Mouse (Mus musculus) ES-E14 (cell line): Measurements from ENCODE around the gene Brd4.

Experiments
- HCFC1 ChIP-seq: IDR thresholded peaks from 2 replicates; pipeline ENCODE4 v1.6.1; 2012; ENCODE audit warnings: low read length, inconsistent platforms, borderline replicate concordance; ENCODE audit not compliant: insufficient read depth
- ZC3H11A ChIP-seq: IDR thresholded peaks from 2 replicates; pipeline ENCODE4 v1.6.1; 2012; ENCODE audit warnings: low read depth, mild to moderate bottlenecking, inconsistent platforms, low read length, borderline replicate concordance

DNA sequence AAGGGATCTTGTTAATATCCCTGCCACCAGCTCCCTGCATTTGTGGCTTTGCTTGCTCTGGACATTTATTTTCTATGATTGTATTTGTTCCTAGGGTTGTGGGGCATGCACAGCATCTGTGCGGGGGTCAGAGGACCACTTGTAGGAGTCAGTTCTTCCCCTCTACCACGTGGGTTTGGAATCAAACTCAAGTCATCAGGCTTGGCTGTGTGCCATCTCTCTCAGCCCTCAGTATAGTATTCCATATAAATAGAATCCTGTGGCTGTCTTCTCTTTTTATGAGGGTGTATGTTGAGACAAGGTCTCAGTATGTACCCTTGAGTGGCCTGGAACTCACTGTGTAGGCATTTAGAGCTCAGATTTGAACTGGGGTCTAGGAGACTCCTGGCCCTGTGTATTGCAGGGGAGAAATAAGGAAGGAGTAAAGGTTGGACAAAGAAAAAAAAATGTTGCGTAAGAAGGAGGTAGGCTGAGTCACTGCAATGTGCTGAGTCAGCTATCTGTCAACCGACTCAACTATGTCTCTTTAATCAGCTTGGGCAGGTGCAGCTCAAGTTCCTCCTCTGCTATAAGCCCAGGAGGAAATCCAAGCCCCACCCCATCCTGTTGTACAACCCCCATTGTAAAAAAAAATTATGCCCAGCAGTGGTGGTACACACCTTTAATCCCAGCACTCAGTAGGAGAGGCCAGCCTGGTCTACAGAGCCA lies 114.8 kb downstream of the Brd4 start:
- TF ChIP-seq ZC3H11A (no peak), HCFC1 (no peak)
